Mouse (Mus musculus) erythroblast, embryonic 14.5 days (primary cell): ENCODE results near the gene Cep295nl. TPM values are rescaled to one million over a fixed set of nuclear protein-coding genes. Genes with fewer than 3 reads are reported as not detected.
"Not testable (repeated sequence)": the region's sequence is repeated elsewhere in the genome, so short reads cannot be mapped to it uniquely, and the experiment has no call there.

Source experiments
- H3K27me3 ChIP-seq: 2 replicates; pipeline ENCODE4 v1.6.1; 2012; ENCODE audit warnings: inconsistent platforms; ENCODE audit not compliant: control insufficient read depth
- H3K36me3 ChIP-seq: 2 replicates; pipeline ENCODE4 v1.6.1; 2012; ENCODE audit warnings: mild to moderate bottlenecking, inconsistent platforms; ENCODE audit not compliant: control insufficient read depth
- H3K4me1 ChIP-seq: 2 replicates; pipeline ENCODE4 v1.6.1; 2012; ENCODE audit warnings: inconsistent platforms; ENCODE audit not compliant: control insufficient read depth
- H3K4me3 ChIP-seq: replicated peaks from 2 replicates; pipeline ENCODE3; 2012; ENCODE audit warnings: moderate library complexity, mild to moderate bottlenecking, inconsistent platforms
- H3K9me3 ChIP-seq: 2 replicates; pipeline ENCODE4 v1.6.1; 2012; ENCODE audit warnings: low read length, inconsistent platforms, mixed read lengths; ENCODE audit not compliant: control insufficient read depth
- GATA1 ChIP-seq: IDR thresholded peaks from 2 replicates; pipeline ENCODE4 v1.6.1; 2012; ENCODE audit warnings: low read length, inconsistent platforms, mixed read lengths
- TAL1 ChIP-seq: IDR thresholded peaks from 3 replicates; pipeline ENCODE4 v1.6.1; 2012; ENCODE audit warnings: low read length, inconsistent platforms, mixed read lengths
- polyA plus RNA-seq: library from polyadenylated mRNA; stranded (reverse); fragments of >175 nt; gene quantifications from 2 replicates; pipeline ENCODE4 v1.2.3, GENCODE M21; 2012

Gene Cep295nl
- polyA plus RNA-seq, result not detected in 2 replicates

- no peak within 1 kb of the TSS for H3K4me3 ChIP-seq
- H3K27me3 ChIP-seq, result no peaks in the 10 kb centered on the region
- no peaks in the 10 kb centered on the region for H3K9me3 ChIP-seq
- TF ChIP-seq GATA1, result no peak
- TF ChIP-seq TAL1, result no peak
- H3K36me3 ChIP-seq, result no peaks in the 10 kb centered on the region
- H3K4me1 ChIP-seq, result no peaks in the 10 kb centered on the region
Observed at GRCm38 (mm10) chr11:118342400-118342981, at the start of gene Cep295nl. Cep295nl (minus strand) TSS chr11:118342500.

GRCm38 (mm10) chr11:118387816-118388215, 45.5 kb upstream of the Cep295nl start:
- not testable (repeated sequence) for H3K36me3 ChIP-seq, H3K4me3 ChIP-seq, H3K27me3 ChIP-seq, H3K9me3 ChIP-seq, H3K4me1 ChIP-seq

DNA sequence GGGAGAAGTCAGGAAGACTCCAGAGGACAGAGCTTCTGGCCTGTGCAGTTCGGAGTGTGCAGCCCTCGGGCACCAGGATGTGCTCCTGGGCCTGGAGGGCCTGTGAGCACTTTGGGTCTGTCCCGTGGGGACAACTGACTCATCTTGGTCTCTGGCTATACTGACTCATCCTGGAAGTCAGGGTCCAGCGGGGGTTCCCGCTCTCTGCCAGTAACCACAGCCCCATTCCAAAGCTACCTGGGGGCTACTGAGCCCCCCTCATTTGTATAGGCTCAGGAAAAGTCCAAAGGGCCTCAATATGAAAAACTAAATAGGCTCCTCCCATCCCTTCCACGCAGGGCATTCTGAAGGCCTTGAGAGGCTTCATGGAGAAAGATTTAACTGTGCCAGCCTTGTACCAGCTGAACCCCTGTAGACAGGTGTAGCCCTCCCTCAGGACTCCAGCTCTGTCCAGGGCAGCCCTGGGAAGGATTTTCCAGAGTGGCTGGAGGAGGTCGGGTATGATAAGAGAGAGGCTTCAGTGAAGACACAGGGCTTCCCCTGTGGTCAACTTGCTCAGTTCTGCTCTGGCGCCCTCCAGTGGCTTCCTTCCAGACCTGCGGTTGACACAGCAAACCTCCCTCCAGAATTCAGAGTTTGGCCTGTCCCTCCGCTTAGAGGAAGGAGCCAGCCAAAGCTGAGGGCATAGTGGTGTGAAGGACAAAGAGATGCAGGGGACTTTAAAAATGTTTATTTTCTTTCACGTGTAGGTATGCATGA, 37.1 kb upstream of the Cep295nl start:
- no peaks in the 10 kb centered on the region for H3K4me1 ChIP-seq
- peaks cover 3% of the 10 kb centered on the region for H3K27me3 ChIP-seq
- no peaks in the 10 kb centered on the region for H3K36me3 ChIP-seq
- H3K4me3 ChIP-seq, result no peak overlapping the region
- TF ChIP-seq TAL1 (no peak), GATA1 (no peak)
- H3K9me3 ChIP-seq, result no peaks in the 10 kb centered on the region

GRCm38 (mm10) chr11:118378656-118379055, 36.4 kb upstream of the Cep295nl start:
- TF ChIP-seq TAL1 (no peak), GATA1 (no peak)
- H3K4me1 ChIP-seq, result no peaks in the 10 kb centered on the region
- no peaks in the 10 kb centered on the region for H3K9me3 ChIP-seq
- no peak overlapping the region for H3K4me3 ChIP-seq
- H3K36me3 ChIP-seq, result no peaks in the 10 kb centered on the region
- H3K27me3 ChIP-seq, result peaks cover 3% of the 10 kb centered on the region

- not testable (repeated sequence) for H3K27me3 ChIP-seq, H3K9me3 ChIP-seq, H3K4me3 ChIP-seq, H3K36me3 ChIP-seq, H3K4me1 ChIP-seq
Observed at GRCm38 (mm10) chr11:118376323-118376722, 34.0 kb upstream of the Cep295nl start.

DNA sequence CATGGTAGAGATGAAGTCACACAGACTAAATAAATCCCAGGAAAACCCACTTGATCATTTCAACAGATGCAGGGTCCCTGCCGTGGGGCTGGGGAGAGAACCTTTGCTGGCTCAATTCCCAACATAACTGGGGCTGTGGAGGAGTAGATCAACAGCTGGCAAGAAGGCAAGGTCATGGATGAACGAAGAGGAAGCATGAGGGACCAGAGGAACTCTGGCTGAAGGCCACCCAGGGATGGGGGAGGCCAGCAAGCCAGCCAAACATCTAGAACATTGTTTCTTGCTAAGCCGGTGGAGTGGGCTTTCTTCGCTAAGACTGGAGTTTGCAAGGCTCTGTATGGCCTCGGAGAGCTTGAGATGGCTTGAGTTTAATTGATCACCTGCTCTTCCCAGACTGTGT, 33.6 kb upstream of the Cep295nl start:
- H3K36me3 ChIP-seq, result no peaks in the 10 kb centered on the region
- no peak for TF ChIP-seq TAL1
- TF ChIP-seq GATA1, result no peak
- no peak overlapping the region for H3K4me3 ChIP-seq
- peaks cover 3% of the 10 kb centered on the region for H3K27me3 ChIP-seq
- H3K4me1 ChIP-seq, result no peaks in the 10 kb centered on the region
- no peaks in the 10 kb centered on the region for H3K9me3 ChIP-seq

DNA sequence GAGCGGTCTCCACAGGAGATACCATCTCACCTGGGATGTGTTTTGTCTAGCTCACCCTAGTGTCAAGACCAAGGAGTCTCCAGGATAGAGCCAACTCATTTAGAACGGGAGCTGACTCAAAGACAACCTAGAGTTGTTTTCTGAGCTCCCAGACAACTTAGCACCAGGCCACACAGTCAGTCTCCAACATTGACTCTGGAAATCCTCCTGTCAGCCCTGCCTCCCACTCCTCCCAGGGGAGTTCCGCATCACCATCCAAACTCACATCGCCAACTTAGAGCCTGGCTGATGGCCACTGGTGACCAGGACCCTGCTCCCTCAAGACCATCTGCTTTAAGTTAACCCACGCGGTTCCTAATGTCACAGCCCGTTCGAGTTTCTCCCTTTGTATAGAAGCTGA, 33.2 kb upstream of the Cep295nl start:
- TF ChIP-seq GATA1 (no peak), TAL1 (no peak)
- H3K9me3 ChIP-seq, result no peaks in the 10 kb centered on the region
- H3K36me3 ChIP-seq, result no peaks in the 10 kb centered on the region
- H3K4me1 ChIP-seq, result no peaks in the 10 kb centered on the region
- H3K27me3 ChIP-seq, result peaks cover 3% of the 10 kb centered on the region
- no peak overlapping the region for H3K4me3 ChIP-seq

- TF ChIP-seq TAL1 (no peak), GATA1 (no peak)
- Histone ChIP-seq H3K4me1 (no peaks in the 10 kb centered on the region), H3K36me3 (no peaks in the 10 kb centered on the region), H3K9me3 (no peaks in the 10 kb centered on the region), H3K27me3 (peaks cover 3% of the 10 kb centered on the region), H3K4me3 (no peak overlapping the region)
Observed at GRCm38 (mm10) chr11:118375006-118375405, 32.7 kb upstream of the Cep295nl start.

- peaks cover 3% of the 10 kb centered on the region for H3K27me3 ChIP-seq
- no peaks in the 10 kb centered on the region for H3K9me3 ChIP-seq
- no peak overlapping the region for H3K4me3 ChIP-seq
- H3K36me3 ChIP-seq, result no peaks in the 10 kb centered on the region
- H3K4me1 ChIP-seq, result no peaks in the 10 kb centered on the region
- no peak for TF ChIP-seq GATA1
- no peak for TF ChIP-seq TAL1
Observed at GRCm38 (mm10) chr11:118374506-118374905, 32.2 kb upstream of the Cep295nl start.

DNA sequence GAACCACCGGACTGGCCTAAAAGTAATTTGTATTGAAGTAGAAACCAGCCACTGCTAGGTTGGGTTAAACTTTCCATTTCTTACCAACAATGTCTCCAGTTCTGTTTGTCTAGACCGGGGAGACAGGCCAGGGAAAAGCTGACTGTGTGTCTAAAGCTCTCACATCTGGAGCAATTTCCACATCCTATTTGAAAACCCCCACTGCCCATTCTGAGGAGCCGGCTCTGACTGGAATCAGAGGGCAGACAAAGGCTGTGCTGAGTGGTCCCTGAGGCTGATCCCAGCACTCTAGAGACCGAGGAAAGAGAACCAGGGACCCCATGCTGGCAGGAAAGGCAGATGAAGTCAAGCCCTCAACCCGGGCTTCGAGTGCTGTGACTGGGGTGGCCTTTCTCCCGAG, 30.3 kb upstream of the Cep295nl start:
- Histone ChIP-seq H3K27me3 (peaks cover 6% of the 10 kb centered on the region), H3K4me3 (no peak overlapping the region), H3K9me3 (no peaks in the 10 kb centered on the region; the same call in 1 of the 2 replicates), H3K4me1 (no peaks in the 10 kb centered on the region), H3K36me3 (no peaks in the 10 kb centered on the region)
- no peak for TF ChIP-seq GATA1
- no peak for TF ChIP-seq TAL1
